In the genomic region with DNA sequence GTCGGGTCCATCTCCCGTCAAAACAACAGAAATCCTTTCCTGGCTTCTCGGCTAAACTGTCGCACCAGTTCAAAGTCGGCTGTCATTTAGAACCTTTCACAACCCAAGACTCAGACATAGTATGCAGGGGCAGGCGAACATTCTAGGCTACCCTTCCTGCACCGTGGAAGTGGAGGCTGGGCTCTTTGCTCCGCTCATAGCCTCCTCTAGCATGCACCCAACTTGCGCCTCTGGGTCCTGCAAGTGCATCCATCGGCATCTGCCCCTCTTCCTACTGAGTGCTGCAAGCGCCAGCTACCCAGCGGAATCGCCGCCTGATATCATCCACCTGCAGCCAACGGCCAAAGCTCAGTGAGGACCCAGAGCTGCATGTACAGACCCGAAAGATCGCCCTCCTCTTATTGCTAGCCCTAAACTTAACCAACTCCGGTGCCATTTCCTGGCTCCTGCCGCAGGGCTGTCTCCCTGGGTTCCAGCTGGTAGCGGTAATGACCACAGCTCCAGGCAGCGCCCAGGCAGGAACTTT, we compare ENCODE assay signal across 8 mouse cellular contexts. TPM values are rescaled to one million over a fixed set of nuclear protein-coding genes. Genes with fewer than 3 reads are reported as not detected.
A peak's percentile ranks its signal among the peaks of the same experiment; 100 is the strongest.
DNase-seq lines count a peak whose midpoint lies in the region; ATAC-seq and TF ChIP-seq lines count a peak whose summit lies in the region.

Gene Fat3 (minus strand): TSS at position 100 of the 526 bp plus-strand sequence.

- H3K4me3 ChIP-seq in embryonic facial prominence, embryonic 15.5 days (replicated peaks): peak within 1 kb of the TSS; percentile 57
- H3K4me3 ChIP-seq in hindbrain, embryonic 10.5 days: peak within 1 kb of the TSS; percentile 79
- H3K4me3 ChIP-seq in midbrain, postnatal 0 days (ENCODE audit: low read depth, low read length): peak within 1 kb of the TSS; percentile 58

- peaks cover 32% of the 10 kb centered on the region for H3K4me1 ChIP-seq in embryonic facial prominence, embryonic 15.5 days
- peaks cover 34% of the 10 kb centered on the region for H3K4me1 ChIP-seq in hindbrain, embryonic 10.5 days (replicated peaks)
- 0 out of 2 replicates have a peak, but pooled peaks cover 5% of the 10 kb centered on the region for H3K4me1 ChIP-seq in midbrain, postnatal 0 days (ENCODE audit: insufficient read depth, low read length)

- peak; percentile 2 to 12 for DNase-seq in cerebellum, adult 18-20 months
- no peak for DNase-seq in cerebellum, adult 11 months
- peak; percentile 53 for DNase-seq in Muller cell, postnatal 12 days (ENCODE audit: inconsistent ontology term)
- DNase-seq in hindbrain, embryonic 10.5 days (ENCODE audit: low spot score): peak; percentile 62
- DNase-seq in left cerebral cortex, postnatal 25 days (ENCODE audit: low spot score in 2 of 2): peak; percentile 60 to 61
- DNase-seq in midbrain, postnatal 0 days (ENCODE audit: low spot score): peak; percentile 38
- no peak for DNase-seq in c-Kit-positive CD71-positive TER-119-positive erythroid progenitor cells, embryonic 14.5 days (ENCODE audit: low spot score)

- peaks cover 16% of the 10 kb centered on the region for H3K27me3 ChIP-seq in embryonic facial prominence, embryonic 15.5 days
- H3K27me3 ChIP-seq in hindbrain, embryonic 10.5 days (ENCODE audit: insufficient read depth, poor library complexity, severe bottlenecking): peaks cover 13% of the 10 kb centered on the region
- H3K27me3 ChIP-seq in midbrain, postnatal 0 days (ENCODE audit: insufficient read depth, low read length): no peaks in the 10 kb centered on the region

- H3K27ac ChIP-seq in embryonic facial prominence, embryonic 15.5 days (replicated peaks): peak within 1 kb of the TSS; percentile 75; the same call in 1 of the 2 replicates
- H3K27ac ChIP-seq in hindbrain, embryonic 10.5 days: peak within 1 kb of the TSS; percentile 96
- H3K27ac ChIP-seq in midbrain, postnatal 0 days (ENCODE audit: low read depth, low read length): peak within 1 kb of the TSS; percentile 77

- no peaks in the 10 kb centered on the region for H3K36me3 ChIP-seq in embryonic facial prominence, embryonic 15.5 days
- H3K36me3 ChIP-seq in hindbrain, embryonic 10.5 days: no peaks in the 10 kb centered on the region
- H3K36me3 ChIP-seq in midbrain, postnatal 0 days (ENCODE audit: insufficient read depth, low read length): no peaks in the 10 kb centered on the region

- peak within 1 kb of the TSS; percentile 31 for H3K9ac ChIP-seq in embryonic facial prominence, embryonic 15.5 days
- H3K9ac ChIP-seq in midbrain, postnatal 0 days (replicated peaks; ENCODE audit: low read length, poor library complexity, severe bottlenecking): peak within 1 kb of the TSS; percentile 78

- H3K9me3 ChIP-seq in embryonic facial prominence, embryonic 15.5 days (replicated peaks): no peaks in the 10 kb centered on the region
- H3K9me3 ChIP-seq in hindbrain, embryonic 10.5 days: no peaks in the 10 kb centered on the region
- H3K9me3 ChIP-seq in midbrain, postnatal 0 days (ENCODE audit: low read length): no peaks in the 10 kb centered on the region

- intact Hi-C loops in left cerebral cortex, postnatal 25 days (cut with DNase I): loop anchor here (2.0 to 10.0 kb wide), 6 partner anchors 219 to 892 kb away; no protein-coding TSS in a partner anchor

- H3K4me2 ChIP-seq in embryonic facial prominence, embryonic 15.5 days (replicated peaks): peak within 1 kb of the TSS; percentile 96
- H3K4me2 ChIP-seq in midbrain, postnatal 0 days (ENCODE audit: low read depth, low read length, poor library complexity, severe bottlenecking): peak within 1 kb of the TSS; percentile 77

- WGBS in embryonic facial prominence, embryonic 15.5 days: under 1% methylated on average over 21 of the region's 21 CpGs
- under 1% methylated on average over 21 of the region's 21 CpGs for WGBS in hindbrain, embryonic 10.5 days
- under 1% methylated on average over 21 of the region's 21 CpGs for WGBS in midbrain, postnatal 0 days

- 0 out of 2 replicates have a peak, but pooled peaks have one; percentile 7 for ATAC-seq in embryonic facial prominence, embryonic 15.5 days (ENCODE audit: insufficient number of reproducible peaks, low FRiP score, low TSS enrichment, low read depth)
- ATAC-seq in midbrain, postnatal 0 days (ENCODE audit: low FRiP score): peak; percentile 38; the same call in 1 of the 2 replicates

- no peak for TF ChIP-seq CTCF in midbrain, postnatal 0 days (IDR thresholded peaks at IDR 0.05)

RNA-seq across cellular contexts. Expression of gene Fat3, which starts in this region (rescaled TPM):
- 3.2 and 3.8 TPM in 2 replicates for polyA plus RNA-seq in embryonic facial prominence, embryonic 15.5 days (2015; fragmentation: Nextera tagmentation; extraction: Ambion mirVana)
- polyA plus RNA-seq in hindbrain, embryonic 10.5 days (2016; fragmentation: Nextera tagmentation; extraction: Ambion mirVana): 5.9 and 6.5 TPM in 2 replicates
- total RNA-seq in left cerebral cortex, postnatal 25 days (2021): 10 to 100 TPM; 66.0 to 81.2 TPM
- 63.7 and 75.7 TPM in 2 replicates for total RNA-seq in midbrain, postnatal 0 days (2014; rRNA removed)
- 7.1 and 7.6 TPM in 2 replicates for polyA plus RNA-seq in midbrain, postnatal 0 days (2015; fragmentation: Nextera tagmentation; extraction: Ambion mirVana)

Comparison
In these comparisons a context has a peak if more than half of its experiments do, and no peak if none do; other contexts are left out.
1. DNase-seq: peak in cerebellum, adult 18-20 months (2 of 2), Muller cell, postnatal 12 days (single experiment), hindbrain, embryonic 10.5 days (single experiment), left cerebral cortex, postnatal 25 days (2 of 2) and midbrain, postnatal 0 days (single experiment); none in cerebellum, adult 11 months (single experiment) and c-Kit-positive CD71-positive TER-119-positive erythroid progenitor cells, embryonic 14.5 days (single experiment).
2. Peak in every context shown above with its lines, with median percentiles within 50 percentile points of each other: H3K27ac ChIP-seq and H3K4me3 ChIP-seq.